Mouse (Mus musculus) embryonic fibroblast, embryonic 13.5 days (primary cell): ENCODE results near the gene Rd3.

Source experiments
- CTCF ChIP-seq: IDR thresholded peaks from 2 replicates; pipeline ENCODE4 v1.5.1; 2011; ENCODE audit warnings: mild to moderate bottlenecking, control low read depth, low read length, moderate library complexity, borderline replicate concordance; ENCODE audit not compliant: insufficient read depth
- POLR2A ChIP-seq: IDR thresholded peaks from 2 replicates; pipeline ENCODE4 v1.6.1; 2011; ENCODE audit warnings: low read depth, mild to moderate bottlenecking, control low read depth, low read length, moderate library complexity

- TF ChIP-seq POLR2A: no peak
- TF ChIP-seq CTCF: no peak
Measured at GRCm38 (mm10) chr1:191957321-191957720, 19.8 kb upstream of the Rd3 start.
